In the genomic region with DNA sequence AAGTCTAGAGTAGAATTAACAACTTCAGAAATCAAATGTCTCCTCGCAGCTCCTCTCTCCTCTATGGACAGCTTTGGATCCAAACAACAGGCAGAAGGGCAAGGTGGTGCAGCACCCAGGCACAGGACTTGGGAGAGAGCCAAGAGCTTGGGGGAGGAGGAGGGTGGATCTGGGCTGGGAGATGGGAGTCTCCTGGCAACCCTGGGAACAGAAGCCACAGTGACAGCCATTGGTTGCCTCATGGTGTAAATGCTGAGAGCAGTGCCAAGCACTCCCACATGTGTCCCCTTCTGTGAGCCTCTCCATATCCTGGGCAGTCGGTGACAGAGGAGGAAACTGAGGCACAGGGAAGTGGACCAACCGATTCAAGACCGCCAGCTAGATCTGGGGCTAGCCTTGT, we compare ENCODE assay signal across 7 mouse cellular contexts.
DNase-seq lines count a peak whose midpoint lies in the region; ATAC-seq lines count a peak whose summit lies in the region.

No protein-coding gene starts in this region.

- peak; percentile 86 for DNase-seq in retina, postnatal 1 day
- DNase-seq in retina, embryonic 14.5 days (ENCODE audit: low spot score), result no peak
- peak; percentile 53 for DNase-seq in kidney, postnatal 14 days
- peak; percentile 5 for DNase-seq in lung, postnatal 25 days (ENCODE audit: low spot score)
- DNase-seq in telencephalon, adult 2 months (ENCODE audit: low read depth, low spot score), result peak; percentile 60
- DNase-seq in spleen, adult 12 weeks (ENCODE audit: low spot score), result no peak

- peak; percentile 48 for ATAC-seq in frontal cortex, adult (ENCODE audit: low TSS enrichment)

Comparison
In these comparisons a context has a peak if more than half of its experiments do, and no peak if none do; other contexts are left out.
1. DNase-seq: peak in retina, postnatal 1 day (single experiment), kidney, postnatal 14 days (single experiment), lung, postnatal 25 days (single experiment) and telencephalon, adult 2 months (single experiment); none in retina, embryonic 14.5 days (single experiment) and spleen, adult 12 weeks (single experiment).